Mouse (Mus musculus): Measurements from ENCODE around the gene Rgs6.

Gene Rgs6

DNA sequence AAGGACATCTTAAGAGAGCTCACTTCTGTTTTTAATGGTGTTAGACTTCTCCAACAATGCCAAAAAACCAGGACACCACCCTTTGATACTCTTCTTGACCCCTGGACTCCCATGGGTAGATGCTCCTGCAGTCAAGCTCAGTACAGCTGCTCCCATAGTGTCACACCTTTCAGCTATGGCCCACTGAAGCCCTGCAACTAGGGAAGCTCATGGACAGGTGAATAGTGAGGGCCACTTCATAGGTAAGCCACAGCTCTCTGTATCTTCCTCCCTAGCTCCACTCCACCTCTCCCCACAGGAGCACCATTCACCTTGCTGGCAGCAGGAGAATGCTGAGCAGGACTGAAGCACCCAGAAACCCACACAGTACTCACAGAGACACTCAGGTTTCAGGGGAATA lies 384.6 kb downstream of the Rgs6 start:
- no peak for DNase-seq (ENCODE audit: low read depth, low spot score)

DNA sequence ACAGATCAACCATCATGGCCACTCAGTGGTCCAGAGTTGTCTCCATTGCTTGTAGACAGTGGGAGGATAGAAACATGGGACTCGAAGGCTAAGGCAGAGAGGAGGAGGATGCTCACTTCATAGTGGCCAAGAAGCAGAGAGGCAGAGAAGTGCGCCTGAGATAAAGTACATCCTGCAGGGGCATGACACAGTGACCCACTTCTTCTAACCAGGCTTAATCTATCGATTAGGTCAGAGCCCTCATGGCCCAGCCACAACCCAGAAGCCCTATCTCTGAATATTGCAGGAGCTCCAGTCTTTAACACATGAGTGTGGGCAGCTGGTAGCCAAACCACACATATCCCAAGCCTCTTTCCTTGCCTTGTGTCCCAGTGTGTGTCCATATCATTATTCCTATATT lies 385.7 kb downstream of the Rgs6 start:
- no peak for DNase-seq (ENCODE audit: low read depth, low spot score)

DNA sequence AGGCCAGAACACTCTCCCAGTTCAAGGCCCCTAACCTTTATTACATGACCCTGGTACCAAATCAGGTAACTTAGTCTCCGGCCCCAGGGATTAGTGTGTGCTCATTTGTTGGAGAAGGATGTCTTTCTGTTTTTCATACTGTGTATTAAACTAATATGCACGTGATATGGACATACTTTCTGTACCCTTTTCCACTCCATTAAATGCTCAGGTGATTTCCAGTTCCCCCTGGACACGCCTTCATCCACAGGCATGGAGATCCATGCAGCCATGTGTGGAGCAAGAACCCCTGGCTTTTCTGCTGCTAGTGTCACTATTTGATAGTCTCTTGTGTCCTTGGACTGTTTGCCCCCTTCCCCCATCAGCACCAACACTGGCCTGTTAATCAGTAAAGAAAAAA lies 390.2 kb downstream of the Rgs6 start:
- no peak for DNase-seq (ENCODE audit: low read depth, low spot score)

DNA sequence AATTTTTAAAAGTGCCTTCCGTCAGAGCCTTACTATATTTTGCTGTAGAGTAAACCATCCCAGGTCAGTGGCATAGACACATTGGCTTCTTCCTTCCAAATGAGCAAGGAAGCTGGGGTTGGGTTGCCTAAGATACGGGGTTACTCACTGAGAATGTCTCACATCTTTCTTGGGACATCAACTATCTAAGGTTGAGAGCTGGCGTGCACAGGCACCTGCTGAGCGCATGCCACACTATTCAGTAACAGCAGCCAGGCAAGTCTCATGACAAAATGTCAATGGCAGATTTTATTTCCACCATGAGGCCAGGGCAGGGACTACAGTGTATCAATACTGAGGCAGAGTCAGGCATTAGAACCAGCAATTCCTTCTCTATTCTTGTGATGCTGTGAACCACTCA lies 394.6 kb downstream of the Rgs6 start:
- DNase-seq (ENCODE audit: low read depth, low spot score), result no peak

DNA sequence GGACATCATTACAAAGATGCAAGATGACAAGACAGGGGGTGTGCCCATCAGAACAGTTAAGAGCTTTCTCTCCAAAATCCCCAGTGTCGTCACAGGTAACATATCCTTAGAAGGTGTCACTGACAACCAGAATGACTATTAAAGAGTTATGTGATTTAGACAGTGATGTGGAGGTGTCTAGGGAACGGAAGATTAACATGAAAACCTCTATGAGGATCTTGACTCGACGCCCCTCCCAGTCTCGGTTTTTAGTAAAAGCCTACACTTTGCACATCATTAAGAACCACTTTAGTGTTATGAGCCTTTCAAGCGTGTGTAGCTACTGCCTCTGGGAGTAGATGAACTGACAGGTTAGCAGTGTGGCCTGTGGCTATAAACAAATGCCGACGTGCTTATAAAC lies 397.2 kb downstream of the Rgs6 start:
- DNase-seq (ENCODE audit: low read depth, low spot score), result no peak

DNA sequence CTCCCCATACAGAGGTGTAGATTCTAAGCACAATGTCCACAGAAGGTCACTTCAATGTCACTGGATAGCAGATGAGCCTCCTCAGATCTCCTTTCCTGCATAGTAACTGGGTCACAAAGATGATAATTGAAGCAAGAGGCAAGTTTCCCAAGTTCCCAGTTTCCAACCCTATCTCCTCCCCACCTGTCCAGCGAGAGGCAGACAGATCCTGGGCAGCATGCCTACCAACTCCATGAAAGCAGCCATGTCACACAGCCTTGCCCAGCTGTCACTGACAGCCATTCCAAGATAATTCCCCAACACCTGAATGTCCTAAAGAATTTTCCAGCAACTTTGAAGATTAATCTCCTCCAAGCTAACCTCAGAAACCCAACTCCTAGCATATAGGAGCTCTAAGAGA lies 399.6 kb downstream of the Rgs6 start:
- DNase-seq (ENCODE audit: low read depth, low spot score), result no peak

DNA sequence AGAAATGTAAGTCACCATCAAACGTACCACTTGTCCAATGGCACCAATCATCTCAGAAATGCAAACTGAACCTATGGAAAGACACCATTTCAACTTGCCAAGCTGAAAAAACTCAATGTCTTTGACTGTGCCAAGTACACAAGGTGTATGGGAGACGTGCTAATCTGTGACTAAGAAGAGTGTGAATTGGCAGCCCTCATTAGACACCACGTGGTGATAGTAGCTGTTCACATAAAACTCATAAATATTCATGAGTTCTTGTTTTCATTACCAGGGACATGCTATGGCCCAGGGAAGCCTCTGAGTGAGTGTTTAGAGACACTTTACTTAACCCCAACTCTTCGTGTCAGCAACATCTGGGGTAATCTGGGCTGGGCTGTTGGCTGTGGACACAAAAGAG lies 405.8 kb downstream of the Rgs6 start:
- no peak for DNase-seq (ENCODE audit: low read depth, low spot score)

DNA sequence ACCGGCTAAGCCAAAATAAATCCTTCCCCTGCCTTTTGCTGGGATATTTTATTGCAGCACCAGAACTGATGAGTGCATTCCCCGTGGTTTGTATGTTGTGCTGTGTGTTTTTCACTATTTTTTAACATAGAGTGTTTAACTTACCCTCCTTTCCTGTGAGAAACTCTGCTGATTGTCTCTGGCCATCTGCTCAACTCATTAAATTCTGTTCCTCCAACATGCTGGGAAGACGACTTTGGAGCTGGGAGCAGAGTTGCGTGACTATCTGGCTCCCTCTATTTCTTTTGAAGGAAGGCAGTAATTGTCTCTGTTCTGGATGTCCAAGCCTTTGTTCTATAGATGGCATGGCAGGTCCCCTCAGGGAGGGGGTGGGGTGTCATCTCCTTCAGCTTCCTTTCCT lies 408.7 kb downstream of the Rgs6 start:
- no peak for DNase-seq (ENCODE audit: low read depth, low spot score)

DNA sequence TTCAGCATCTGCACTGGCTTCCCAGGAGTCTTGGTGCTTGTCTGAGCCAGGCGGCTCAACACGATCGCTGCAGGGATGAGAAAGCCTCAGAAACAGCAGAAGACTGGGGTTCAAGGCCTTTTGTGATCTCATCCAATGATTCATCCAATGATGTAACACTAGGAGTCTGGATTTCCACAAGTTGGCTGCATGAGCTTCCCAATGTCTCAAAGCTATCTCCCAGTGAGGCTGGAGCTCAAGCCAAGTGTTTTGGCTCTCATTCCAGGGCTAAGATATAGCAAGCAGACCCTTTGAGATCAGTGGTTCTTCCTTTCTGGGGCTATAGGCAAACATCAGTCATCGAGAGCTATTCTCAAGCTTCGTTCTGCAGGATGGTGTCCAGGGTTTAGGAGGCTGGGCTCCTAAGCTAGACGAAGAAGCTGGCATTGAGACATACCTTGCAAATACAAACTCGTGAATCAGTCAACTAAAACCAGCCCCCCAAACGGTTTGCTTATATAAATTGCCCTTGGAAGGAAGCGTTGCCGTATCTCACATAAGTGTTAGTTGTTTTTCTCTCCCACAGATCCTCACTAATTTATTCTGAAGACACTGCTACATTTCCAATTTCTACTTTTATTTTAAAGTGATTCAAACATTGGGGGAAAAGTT lies 410.7 kb downstream of the Rgs6 start:
- DNase-seq (ENCODE audit: low read depth, low spot score), result no peak

DNA sequence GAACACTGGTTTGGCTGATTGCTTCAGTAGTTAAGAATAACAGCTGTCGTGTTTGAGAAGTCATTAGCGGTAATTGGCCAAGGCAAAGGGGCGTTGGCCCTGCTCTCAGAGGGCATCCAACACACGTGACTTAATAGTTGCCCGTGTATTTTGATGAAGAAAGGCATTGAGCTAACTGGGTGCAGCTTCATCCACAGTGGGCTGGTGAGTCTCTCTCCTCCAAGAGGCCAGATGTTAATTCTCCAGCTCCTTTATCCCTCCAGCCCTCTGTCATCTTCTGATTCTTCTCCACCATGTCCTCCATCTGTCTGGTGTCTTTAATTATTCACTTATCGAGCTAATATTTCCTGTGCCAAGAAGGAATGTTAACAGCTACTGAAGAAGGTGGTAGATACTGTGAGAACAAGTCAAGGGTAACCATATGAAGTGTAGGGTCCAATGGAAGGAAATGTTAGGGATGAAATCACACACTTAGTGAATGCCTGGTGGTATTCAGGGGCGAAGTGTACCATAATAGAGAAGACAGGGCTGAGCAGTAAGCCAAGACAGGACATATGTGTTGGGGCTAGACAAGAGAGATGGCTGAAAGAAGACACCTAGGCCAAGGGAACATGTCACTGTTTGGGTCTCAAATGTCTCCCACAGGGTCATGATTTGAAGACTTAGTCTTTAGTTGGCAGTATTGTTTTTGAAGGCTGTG lies 411.4 kb downstream of the Rgs6 start:
- no peak for DNase-seq (ENCODE audit: low read depth, low spot score)

DNA sequence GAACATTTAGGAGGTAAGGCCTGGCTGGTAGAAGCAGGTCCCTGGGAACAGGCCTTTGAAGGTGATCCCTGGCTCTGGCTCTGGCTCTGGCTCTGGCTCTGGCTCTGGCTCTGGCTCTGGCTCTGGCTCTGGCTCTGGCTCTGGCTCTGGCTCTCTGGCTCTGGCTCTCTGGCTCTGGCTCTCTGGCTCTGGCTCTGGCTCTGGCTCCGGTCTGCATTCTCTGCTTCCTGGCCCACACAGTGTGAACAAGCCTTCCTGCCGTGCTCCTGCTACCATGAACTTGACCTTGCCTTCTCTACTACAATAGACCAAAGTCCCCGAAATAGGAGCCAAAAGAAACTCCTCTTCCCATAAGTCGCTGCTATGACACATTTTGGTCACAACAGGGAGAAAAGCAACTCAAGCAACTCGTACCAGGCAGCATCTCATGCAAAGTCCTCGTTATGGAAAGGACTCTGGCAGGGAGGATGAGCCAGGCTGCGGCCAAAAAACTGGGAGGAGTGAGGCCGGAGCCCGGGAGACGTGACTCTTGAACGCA lies 412.0 kb downstream of the Rgs6 start:
- no peak for DNase-seq (ENCODE audit: low read depth, low spot score)

DNA sequence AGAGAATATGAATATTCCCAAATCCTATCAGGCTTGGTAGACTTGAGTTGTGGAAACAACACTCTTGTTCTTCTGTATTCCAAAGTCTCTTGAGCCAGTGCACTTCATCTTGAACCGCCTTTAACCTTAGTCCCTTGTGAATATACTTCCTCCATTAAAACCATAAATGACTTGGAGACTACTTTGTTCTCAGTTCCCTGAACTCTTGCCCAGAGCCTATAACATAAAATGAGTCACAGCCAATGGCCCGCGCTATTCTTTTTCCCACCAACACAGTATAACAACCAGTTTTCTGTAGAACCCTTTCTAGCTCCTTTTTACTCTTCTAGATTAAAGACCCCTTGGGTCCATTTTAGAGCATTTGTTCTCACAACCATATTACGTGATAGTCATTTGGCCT lies 412.9 kb downstream of the Rgs6 start:
- no peak for DNase-seq (ENCODE audit: low read depth, low spot score)

DNA sequence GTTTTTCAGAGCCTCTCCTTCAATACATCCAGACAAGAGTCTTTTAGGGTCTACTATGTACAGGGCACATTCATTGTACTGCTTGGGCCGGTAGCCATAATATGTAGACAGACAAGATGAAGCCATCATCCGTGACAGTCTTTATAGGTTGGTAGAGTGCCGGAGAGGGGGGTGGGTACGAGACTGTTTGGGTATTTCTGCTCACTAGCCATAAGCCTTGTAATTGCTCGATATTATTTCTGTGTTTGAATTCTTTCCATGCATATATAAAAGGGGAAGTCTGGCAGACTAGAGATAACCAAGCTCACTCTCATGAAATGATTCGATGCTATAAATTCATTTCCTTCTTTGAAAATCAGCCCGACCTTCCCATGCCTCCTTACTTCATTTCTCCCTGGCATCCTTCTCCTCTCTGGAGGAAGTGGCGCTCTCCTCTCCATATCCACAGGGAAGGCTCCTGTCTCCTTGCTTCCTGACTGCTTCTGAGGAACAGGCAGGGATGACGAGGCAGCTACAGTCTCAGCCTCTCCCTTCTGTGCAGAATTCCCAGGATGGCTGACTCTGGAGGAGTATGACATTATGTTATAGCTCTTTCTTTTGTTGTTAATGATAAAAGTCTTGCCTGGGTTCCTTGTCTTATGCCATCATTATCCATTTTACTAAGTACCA lies 416.1 kb downstream of the Rgs6 start:
- no peak for DNase-seq (ENCODE audit: low read depth, low spot score)

DNA sequence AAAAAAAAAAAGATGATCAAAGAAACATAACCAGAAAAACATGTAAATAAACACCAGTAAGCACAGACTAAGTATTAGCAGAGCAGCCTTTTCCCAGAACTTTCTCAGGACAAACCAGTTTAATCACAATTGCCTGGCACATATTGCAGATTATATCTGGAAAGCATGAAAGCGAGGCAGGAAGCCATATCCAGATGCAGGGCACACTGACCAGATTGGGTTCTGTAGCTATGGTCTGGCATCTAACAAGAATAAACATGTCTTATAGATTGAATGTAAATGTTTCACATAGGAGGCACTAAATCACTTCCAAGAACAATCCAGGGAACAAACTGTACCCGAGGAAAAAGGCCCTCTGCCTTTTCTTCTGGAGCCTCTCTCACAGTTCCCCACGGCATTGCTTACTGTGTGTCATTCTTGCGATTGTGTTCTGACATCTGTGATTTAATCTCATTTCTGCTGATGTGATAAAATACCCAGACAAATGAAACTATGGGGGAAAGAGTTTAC lies 423.0 kb downstream of the Rgs6 start:
- DNase-seq (ENCODE audit: low read depth, low spot score), result no peak

DNA sequence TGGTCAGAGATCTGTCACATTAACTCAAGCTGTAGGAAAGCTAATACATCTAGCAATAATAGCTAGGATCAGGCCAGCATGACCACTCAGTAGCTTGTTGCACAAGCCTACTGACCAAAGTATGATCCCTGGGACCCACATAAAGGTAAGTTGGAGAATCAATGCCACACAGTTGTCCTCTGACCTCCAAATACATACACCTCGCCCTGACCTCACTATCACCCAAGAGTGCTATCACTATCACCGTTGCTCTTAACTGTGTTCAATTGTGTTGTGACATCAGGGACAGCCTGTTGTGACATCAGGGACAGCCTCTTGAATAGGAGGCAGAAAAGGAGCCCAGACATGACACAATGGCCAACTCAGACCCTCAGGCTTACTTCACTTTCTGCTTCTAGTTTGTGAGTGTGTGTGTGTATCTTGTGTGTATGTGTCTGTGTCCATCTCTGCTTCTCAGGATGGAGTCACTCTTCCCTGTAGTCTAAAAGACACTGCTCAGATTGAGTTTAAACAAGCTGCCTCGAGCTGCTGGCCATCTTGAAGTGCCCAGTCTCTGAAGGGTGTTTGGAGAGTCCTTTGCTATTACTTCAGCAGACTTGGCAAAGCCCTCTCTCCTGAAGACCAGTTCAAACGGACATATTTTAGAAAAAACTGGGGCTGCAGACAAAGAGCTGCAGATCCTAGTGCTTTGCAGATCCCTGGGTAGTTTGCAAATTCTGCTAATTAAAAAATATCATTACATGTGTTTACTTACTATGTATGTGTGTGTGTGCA lies 426.0 kb downstream of the Rgs6 start:
- DNase-seq (ENCODE audit: low read depth, low spot score), result no peak

DNA sequence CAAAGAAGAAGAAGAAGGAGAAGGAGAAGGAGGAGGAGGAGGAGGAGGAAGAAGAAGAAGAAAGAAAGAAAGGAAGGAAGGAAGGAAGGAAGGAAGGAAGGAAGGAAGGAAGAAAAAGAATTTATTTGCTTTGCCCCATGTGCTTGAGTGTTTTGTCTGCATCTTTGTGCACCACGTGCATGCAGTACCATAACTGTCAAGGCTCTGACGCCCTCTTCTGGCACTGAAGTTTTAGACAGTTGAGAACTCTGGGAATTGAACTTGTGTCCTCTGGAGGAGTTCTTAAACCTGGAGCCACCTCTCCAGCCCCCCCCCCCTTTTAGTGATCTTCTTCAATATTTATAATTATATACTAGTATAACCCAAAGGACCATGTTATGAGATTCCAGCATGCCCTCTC lies 426.8 kb downstream of the Rgs6 start:
- DNase-seq (ENCODE audit: low read depth, low spot score), result no peak

DNA sequence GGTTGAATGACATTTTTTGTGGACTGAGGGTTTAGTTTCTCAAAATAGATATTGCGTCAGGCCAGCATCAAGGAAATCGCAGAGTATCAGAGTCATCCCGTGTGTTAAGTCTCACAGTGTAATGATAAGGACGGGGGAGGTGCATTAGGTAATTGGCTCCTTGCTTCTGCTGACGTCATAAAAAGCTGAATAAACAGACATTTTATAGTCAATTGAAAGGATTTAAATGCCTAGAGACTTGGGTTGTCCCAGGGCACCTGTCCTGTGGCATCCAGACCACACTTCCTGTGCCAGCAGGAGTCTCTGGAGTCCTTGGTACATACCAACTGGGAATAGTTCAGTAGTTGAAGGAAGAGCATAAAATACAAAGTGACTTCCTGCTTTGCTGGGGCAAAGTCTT lies 427.3 kb downstream of the Rgs6 start:
- no peak for DNase-seq (ENCODE audit: low read depth, low spot score)

DNA sequence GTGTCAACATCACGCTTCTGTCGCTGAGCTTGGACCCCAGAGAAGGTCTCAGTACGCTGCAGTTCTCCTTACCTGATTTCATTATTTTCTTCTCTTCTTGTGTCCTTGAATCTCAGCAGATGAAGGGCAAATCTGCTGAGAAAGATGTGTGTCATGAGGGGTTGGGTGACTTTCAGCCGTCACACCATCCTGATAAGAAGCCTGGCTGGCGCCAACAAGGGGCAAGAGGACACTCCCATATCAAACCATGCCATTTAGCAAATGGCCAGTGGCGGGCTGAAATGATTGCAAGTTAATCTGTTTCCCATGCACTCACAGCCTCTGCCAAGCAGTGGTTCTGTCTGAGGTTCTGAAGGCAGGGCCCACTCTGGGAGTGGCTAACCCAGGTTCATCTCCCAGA lies 428.4 kb downstream of the Rgs6 start:
- no peak for DNase-seq (ENCODE audit: low read depth, low spot score)

DNA sequence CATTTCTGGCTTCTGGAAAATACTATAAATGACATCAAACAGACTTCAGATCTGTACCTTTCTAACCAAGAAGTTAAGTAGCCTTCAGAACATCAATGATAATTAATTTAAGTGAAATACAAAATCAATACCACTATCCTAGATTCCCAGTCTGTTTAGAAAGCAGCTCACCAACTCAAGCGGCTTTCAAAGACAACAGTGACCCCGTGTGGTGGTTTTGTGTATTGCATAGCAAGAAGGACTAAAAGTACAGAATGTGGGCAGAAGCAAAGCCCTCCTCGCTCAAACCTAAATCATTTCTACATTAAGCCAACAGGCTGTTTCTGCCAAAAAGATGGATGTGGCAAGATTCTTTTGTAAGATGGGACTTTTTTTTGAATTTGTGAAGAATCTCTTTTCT lies 429.9 kb downstream of the Rgs6 start:
- DNase-seq (ENCODE audit: low read depth, low spot score), result peak; percentile 79

DNA sequence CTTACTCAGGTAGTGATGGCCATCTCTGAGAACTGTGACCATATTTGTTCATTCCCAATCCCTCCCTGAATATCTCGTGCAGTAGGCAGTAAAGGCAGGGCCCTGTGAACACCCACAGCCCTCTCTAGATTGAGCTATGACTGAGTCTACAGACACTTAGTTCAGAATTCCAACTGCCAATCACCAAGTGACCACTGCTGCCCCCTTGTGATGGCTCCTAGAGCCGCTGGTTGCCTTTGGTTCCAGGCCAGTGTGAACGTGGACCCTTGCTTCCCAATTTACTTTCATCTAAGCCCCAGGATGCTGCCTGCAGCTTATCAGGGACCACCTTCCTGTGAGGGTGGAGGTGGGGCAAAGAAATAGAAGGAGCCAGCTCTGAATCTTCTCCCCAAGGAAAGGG lies 438.9 kb downstream of the Rgs6 start:
- DNase-seq (ENCODE audit: low read depth, low spot score), result no peak

DNA sequence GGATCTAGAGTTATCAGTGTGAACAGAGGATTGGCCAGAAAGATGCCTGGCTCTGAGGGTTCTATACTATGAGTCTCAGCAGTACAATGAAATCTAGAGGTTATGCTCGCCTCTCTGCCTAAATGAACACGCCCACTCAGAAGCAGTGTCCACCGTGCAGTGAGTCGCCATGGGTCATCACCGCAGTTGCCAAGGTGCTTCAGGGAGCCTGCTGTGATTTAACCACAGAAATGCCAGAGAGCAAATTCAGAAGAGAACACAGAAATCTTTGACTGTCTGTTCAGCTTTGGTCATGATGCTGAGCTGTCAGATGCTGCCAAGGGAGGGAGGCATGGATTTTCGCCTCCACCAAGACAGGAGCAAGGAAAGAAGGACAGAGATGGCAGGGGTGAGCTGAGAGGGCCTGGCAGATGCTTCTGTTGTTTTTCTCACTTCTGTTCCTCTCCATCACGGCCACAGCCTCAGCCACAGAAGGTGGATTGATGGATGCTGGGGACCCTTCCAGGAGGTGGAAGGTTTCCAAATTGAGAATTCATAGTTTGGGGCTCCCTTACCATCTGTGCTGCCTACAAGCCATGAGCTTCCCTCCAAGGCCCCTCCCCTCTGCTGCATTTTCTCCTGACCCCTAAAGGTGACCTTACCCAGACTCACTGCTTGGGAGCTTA lies 445.2 kb downstream of the Rgs6 start:
- DNase-seq (ENCODE audit: low read depth, low spot score), result no peak
